Mouse (Mus musculus) bone marrow, adult 2 months (tissue): ENCODE results near the gene Hoxc9.

Experiments used
- CTCF ChIP-seq: fragments of 200-500 bp; IDR thresholded peaks from 2 replicates; pipeline ENCODE4 v1.5.1; 2011; ENCODE audit warnings: low read length, control low read depth; ENCODE audit not compliant: control insufficient read depth, insufficient read depth
- POLR2A ChIP-seq: fragments of 200-500 bp; IDR thresholded peaks from 2 replicates; pipeline ENCODE4 v1.6.1; 2011; ENCODE audit warnings: low read depth, mild to moderate bottlenecking, control low read depth, low read length, borderline replicate concordance; ENCODE audit not compliant: control insufficient read depth

- no peak for TF ChIP-seq CTCF
- no peak for TF ChIP-seq POLR2A
Observed at GRCm38 (mm10) chr15:102950877-102951276, 25.4 kb upstream of the Hoxc9 start.
